Mouse (Mus musculus): ENCODE measurements around the gene Fcor. TPM values are rescaled to one million over a fixed set of nuclear protein-coding genes. Genes with fewer than 3 reads are reported as not detected.

Gene Fcor
- total RNA-seq (2023), result not detected

DNA sequence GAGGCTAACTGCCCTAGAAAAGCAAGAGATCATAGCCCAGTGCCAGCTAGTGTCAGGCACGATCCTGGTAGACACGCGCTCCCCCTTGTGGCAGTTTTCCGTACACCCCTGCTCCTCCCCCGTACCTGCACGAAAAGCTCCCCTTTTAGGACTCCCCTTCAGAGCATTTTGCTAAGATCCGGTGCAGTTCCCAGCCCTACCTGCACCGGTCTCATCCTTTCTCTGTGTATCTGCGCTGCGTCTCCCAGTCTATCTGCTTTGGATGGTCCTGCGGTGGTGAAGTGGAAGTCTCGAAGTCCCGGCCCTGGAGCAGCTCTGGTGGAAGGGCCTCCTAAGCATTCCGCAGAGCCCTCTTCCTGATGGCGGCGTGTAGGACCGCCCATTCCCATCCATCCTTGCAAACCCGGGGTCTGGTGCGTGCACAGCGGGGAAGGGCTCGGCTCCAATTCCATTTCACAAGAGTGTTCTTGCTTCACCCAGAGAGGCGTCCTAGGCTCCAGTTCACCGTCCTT is at the start of gene Fcor:
Fcor (minus strand) TSS at position 383 of the 512 bp plus-strand sequence.

DNA sequence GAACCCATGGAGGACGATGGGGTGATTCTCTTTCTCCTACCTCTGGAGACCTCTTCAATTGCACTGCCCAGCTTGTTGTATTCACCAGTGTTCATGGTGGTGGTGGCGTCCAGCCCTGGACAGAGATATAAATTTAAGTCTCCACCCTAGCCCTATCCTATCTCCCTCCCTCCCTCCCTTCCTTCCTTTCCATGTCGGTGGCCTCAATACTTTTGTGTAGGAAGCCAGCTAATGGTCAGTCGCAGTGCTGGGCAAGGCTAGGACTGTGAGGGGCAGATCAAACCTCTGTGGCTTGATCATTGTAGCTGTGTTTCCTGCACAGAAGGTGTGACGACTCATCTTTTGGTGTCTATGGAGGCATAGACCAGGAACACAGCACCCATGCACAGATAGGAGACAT is 48.4 kb upstream of the Fcor start, which contains the start of gene Clec4g:
Clec4g (minus strand) TSS at position 101 of the 400 bp plus-strand sequence.

DNA sequence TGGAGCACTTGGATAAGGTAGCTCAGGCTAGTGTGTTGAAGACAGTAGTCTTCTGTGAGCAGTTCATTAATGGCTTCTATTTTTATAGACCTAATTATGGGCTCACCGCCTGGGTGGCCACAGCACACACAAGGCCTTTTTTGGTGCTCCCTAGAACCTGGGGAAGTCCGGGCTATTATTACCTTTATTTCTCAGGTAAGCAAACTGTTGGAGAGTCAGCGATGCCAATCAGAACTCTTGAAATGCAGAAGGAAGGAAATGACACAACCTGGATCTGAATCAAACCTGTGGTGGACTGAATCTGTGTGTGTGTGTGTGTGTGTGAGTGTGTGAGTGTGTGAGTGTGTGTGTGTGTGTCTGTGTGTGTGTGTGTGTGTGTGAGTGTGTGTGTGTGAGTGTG is 22.0 kb upstream of the Fcor start, which contains the start of gene Fcer2a:
Fcer2a (minus strand) TSS at position 55 of the 400 bp plus-strand sequence.

DNA sequence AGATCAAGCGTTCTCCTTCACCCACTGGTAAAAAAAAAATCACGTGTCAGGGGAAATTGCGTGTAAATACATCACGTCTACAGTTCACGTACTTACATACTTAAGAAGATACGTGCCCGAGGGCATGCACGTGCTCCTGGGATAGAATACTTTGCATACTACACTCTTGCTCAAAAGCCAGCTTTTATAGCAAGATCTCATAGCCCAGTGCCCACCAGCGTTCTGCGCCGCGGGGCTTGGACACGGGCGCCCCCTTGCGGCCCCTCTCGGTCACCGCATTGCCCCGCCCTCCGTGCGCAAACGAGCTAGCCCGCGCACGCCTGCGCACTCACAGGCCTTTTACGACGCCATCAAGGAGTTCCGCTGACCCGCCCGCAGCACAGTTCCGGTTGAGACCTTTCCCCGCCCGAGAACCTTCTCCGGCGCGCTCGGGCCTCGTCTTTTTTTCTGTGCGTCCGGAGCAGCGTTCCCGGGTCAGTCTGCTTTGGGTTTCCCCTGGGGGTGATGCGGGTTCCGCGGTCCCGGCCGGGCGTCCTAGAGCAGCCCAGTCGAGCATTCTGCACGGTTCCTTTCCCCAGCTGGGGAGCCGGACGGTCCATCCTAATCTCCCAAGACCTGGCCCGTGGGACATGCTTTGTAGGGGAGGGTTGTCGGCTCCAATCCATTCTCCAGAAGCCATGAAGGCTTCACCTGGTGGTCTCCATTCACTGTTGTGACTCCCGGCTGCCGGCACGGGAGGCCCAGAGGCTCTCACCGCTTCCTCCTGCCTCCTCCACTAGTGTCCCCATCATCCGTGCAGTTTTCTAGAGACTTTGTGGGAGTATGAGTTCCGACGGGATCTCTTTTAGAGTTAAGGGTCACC is 4.2 kb upstream of the Fcor start, which contains the start of gene Trappc5:
Trappc5 (plus strand) TSS at position 169 of the 862 bp plus-strand sequence.

DNA sequence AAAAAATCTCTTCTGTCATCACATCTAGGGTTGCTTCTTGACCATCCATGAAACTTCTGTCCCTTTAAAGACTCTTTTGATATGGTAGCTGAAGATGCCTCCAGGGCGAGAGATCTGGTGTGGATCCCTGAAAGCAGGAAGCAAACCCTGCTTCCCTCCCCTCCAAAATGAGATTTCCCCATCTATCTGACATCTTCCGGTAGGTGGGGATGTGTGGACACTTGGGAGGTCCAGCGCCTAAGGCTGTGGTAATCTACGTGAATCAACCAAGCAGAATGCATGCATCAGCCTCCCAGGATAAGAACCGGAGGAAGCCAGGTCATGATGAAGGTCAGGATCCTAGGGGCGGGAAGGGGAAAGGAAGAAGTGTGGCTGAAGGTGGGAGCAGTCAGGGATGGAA is 6.7 kb downstream of the Fcor start, which contains the start of gene Mcemp1:
Mcemp1 (plus strand) TSS at position 248 of the 400 bp plus-strand sequence.

DNA sequence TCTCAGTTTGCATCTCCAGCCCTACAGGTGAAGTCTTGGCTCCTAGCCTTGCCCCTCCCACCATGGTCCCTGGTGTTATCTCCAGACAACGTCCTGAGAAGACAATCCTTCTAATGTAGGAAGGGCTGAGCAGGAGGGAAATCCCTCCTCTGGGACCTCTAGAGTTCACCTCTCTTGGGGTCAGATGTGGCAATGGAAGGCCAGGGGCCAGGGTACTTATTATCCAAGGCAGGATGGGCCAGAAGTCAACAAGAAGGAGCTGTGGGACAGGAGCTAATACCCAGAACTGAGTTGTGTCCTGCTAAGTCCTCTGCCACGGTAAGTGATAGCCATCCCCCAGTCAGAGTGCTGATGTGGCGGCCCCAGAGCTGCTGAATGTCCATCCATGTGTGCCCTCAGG is 16.6 kb downstream of the Fcor start, which contains the start of gene Retn:
Retn (plus strand) TSS at position 245 of the 400 bp plus-strand sequence.

DNA sequence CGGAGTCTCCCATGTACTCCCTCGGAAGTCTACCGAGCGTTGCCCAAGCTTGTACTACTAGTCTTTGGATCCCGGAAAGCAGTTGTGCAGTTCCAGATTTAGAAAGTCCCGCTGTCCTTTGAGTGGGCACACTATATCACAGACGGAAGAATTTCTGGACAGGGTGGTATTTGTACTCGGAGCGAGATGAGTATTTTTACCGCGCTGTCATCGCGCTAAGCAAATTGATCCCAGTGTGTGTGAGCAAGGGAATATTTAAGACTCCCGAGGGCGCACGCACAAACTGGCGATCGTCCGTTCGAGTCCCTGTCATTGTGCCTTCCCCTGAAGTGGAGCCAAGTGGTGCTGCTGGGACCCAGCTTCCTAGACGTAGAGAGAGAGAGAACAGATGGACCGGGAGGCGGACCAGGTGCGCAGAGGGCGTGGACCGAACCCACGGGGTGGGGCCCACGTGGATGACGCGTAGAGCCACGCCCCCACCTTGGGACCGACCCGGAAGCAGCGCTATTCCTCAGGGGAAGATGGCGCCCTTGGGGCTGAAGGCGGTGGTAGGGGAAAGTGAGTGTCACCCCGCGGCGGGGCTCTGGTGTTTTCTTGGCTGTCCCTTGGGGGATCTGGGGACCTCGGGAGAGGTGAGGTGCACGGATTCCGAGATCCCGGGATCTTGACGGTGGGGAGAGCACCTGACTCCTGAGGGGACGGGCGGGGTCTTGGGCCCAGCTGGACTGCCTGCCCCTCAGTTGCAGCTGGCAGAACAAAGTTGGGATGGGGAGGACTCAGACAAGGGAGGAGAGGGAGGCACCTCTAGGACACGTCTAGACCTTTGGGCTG is 41.3 kb downstream of the Fcor start, which contains the start of gene Stxbp2:
Stxbp2 (plus strand) TSS at position 309 of the 831 bp plus-strand sequence.

DNA sequence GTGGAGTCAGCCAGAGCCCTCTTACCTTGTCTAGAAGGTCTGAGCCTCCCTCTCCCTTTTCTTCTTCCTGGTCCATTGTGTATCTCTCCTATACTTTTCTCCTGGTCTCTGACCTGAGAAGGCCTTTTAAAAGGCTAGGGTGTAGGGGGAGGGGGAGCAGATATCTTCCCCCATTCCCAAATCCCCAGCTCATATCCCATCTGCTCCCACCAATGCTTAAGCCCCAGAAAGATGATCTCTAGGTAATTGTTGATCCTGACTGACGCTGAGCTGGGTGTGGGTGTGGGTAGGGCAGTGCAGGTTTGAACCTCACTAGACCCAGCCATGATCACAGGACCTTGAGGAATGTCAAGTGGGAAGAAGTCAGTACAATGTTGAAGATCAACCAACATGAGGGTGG is 46.7 kb downstream of the Fcor start, which contains the start of gene Pcp2:
Pcp2 (minus strand) TSS at position 101 of the 400 bp plus-strand sequence.

DNA sequence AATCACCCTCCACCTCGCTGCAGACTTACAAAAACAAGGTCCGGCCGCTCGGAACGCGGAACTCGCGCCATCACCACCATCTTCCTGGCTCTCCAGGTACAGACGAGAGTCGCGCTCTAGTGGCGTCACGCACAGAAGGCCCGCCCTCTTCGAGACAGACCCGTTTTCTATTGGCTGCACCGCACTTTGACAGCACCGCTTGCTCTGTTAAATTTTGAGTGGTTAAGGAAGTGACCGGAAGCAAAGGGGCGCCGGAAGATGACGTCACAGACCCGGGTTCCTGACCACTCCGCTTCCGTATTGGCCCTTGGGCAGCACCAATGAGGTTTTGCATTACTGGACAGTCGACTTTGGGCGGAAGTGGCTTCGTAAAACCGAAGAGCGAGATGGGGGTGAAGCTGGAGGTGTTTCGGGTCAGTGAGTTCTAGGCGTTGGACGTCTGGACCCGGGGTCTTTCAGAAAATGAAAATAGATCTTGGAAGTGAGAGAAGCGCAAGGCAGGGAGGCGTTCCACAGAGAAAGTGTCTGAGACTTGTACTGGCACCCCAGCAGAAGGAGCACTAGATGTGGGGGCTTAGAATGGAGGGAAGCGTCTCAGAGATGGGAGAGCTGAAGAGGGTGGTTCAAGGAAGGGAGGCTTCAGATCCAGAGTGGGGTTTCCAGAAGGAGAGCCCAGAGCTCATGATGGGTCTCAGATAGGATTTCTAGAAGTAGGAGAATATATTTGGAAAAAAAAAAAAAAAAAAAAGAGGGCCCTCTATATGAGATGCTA is 50.8 kb downstream of the Fcor start, which contains the start of the genes Xab2 and Pet100:
Xab2 (minus strand) TSS at position 118 of the 772 bp plus-strand sequence.
Pet100 (plus strand) TSS at position 350 of the 772 bp plus-strand sequence.

Other genes with a start within 250 kb of the Fcor start
- 0.79 TPM for gene Pex11g, start 204.7 kb downstream of the Fcor start, total RNA-seq (2023)
- 13.0 TPM for gene Tex45, start 201.5 kb downstream of the Fcor start, total RNA-seq (2023)
- 4.0 TPM for gene Zfp358, start 179.2 kb downstream of the Fcor start, total RNA-seq (2023)
- gene Mcoln1, start 171.9 kb downstream of the Fcor start, total RNA-seq (2023), result 68.8 TPM
- 46.8 TPM for gene Pnpla6, start 157.0 kb downstream of the Fcor start, total RNA-seq (2023)
- gene C330021F23Rik, start 104.4 kb downstream of the Fcor start, total RNA-seq (2023), result not detected
- not detected for gene Camsap3, start 85.1 kb downstream of the Fcor start, total RNA-seq (2023)
- 91.9 TPM for gene Xab2, start 51.0 kb downstream of the Fcor start, total RNA-seq (2023)
- 32.2 TPM for gene Pet100, start 50.8 kb downstream of the Fcor start, total RNA-seq (2023)
- not detected for gene Pcp2, start 46.8 kb downstream of the Fcor start, total RNA-seq (2023)
- 186 TPM for gene Stxbp2, start 41.4 kb downstream of the Fcor start, total RNA-seq (2023)
- not detected for gene Retn, start 16.6 kb downstream of the Fcor start, total RNA-seq (2023)
- gene Mcemp1, start 6.6 kb downstream of the Fcor start, total RNA-seq (2023), result 0.38 TPM
- gene Trappc5, start 3.9 kb upstream of the Fcor start, total RNA-seq (2023), result 14.5 TPM
- 42.6 TPM for gene Fcer2a, start 21.8 kb upstream of the Fcor start, total RNA-seq (2023)
- not detected for gene Clec4g, start 48.3 kb upstream of the Fcor start, total RNA-seq (2023)
- gene Cd209a, start 76.6 kb upstream of the Fcor start, total RNA-seq (2023), result 2.2 TPM
- not detected for gene Cd209e, start 181.9 kb upstream of the Fcor start, total RNA-seq (2023)
- gene Cd209d, start 206.2 kb upstream of the Fcor start, total RNA-seq (2023), result not detected

Data from CD4-positive naive resting alpha-beta T cell, adult 76 days (primary cell).